Mouse (Mus musculus) lung, postnatal 10 days (tissue): ENCODE data around the gene Speer4f1.
"Not testable (repeated sequence)": the region's sequence is repeated elsewhere in the genome, so short reads cannot be mapped to it uniquely, and the experiment has no call there.

Source experiments
- DNase-seq: peaks from one replicate; pipeline ENCODE4 v3.0.0; 2021

The Speer4f1 gene

DNA sequence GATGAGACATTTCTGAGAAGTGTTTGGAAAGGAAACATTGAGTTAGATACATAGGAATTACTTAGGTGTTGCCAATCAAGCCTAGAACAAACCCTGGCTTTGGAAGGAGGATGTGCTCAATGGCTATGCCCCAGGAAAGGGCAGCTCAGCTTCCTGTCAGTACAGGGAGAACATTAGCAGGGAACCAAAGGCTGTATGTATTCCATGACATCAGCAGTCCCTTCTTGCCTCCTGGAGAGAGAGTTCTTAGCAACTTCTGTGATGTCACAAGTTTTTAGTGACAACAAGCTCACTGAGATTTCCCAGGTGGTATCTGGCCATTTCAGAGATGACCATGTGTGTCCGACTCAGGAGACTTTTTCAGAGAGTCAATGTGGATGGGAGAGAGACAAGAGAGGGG, at the start of gene Speer4f1:
Gene Speer4f1 (plus strand): TSS at position 301 of the 400 bp plus-strand sequence.
- not testable (repeated sequence) for DNase-seq

DNA sequence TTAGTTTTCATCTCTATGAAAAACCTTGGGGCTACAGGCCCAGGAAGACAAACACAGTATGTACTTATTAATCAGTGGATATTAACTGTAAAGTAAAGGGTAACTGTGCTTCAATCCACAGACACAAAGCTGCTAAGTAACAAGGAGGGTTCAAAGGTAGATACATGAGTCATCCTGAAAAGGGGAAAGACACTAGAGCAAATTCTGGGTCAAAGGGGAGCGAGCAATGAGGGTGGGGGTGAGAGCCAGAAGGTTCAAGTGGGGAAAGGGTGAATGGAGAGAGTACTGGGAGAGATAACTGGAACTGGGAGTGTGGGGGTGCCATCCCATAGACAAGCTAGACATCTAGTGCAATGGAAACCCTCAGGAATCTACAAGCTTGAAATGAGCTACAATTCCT, 49.0 kb upstream of the Speer4f1 start:
- DNase-seq: no peak

DNA sequence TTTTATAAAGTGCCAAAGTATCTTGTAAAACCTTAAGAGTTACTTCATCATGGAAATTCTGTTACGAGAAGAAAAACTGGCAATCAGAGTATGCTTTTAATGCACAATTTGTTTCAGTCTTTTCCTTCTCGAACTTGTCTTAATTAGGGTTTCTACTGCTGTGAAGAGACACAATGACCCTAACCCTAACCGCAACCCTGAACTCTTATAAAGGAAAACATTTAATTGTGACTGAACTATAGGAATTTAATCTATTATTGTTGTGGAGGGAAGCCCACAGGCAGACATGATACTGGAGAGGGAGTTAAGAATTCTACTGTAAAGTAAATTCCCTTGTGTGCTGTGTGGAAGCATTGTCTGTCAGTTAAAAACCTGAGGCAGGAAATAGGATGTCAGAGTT, 41.2 kb upstream of the Speer4f1 start:
- no peak for DNase-seq

DNA sequence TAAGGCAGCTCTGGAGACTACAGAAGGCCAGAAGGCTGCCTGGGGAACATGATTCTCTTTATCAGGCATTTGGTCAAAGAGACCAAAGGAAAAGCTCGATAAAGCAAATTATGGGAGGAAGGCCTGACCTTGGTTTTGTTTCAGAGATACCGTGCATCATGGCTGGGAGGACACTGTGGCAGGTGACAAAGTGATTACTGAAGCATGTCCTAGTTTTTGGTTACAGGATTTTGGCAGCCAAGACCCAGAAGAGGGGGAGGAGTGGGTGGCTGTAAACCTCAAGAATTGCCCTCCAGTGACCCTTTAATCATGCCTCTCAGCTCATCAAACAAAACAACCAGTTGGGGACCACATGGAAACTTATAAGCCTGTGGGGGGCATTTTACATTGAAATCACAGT, 39.7 kb upstream of the Speer4f1 start:
- no peak for DNase-seq

DNA sequence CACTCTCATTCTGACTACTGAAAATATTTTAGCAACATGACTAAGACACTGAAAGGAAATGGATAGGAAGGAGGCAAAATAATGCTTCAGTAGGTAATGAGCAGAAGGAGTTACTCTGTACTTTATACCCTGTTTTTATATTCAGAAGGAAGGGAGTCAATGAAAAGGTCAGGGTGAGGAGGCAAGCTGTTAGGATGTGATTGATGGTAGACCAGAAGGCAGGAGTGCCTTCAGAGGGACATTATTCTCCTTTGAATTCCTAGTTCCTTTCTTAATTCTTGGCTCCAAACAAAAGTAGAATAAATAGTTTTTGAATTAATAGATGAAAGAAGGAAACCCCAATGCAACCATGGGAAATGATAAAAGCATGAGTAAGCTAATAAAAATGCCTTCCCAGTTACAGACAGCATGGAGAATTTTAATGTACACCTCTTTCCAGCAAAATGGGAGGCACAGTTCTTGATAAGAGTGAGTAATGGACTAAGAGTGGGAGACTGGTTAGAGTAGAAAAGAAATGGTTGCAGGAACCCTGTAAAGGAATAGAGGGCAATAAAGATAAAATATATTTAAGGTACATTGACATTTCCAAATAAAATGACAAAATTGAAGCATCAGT, 36.3 kb upstream of the Speer4f1 start:
- DNase-seq: no peak

GRCm38 (mm10) chr5:17454059-17454458, 21.8 kb upstream of the Speer4f1 start:
- no peak for DNase-seq

- DNase-seq: no peak
Measured at GRCm38 (mm10) chr5:17454952-17455586, 20.8 kb upstream of the Speer4f1 start.

DNA sequence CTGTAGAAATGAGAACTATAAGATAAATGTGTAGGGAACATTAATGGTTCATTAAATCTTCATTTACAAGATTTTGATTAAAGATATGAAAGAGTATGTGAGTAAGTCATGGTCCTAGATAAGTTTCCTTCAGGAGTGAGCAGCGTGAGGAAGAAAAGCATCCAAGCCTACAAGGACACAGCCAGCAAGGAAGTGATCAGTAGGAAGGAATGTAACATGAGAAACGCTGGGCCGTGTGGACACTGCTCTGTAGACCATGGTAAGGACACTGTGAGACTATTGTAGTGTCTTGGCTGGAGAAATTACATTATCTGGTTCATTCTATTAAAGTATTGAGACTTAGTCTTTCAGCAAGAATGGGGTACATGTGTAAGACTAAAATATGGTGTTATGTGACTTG, 19.2 kb upstream of the Speer4f1 start:
- DNase-seq: no peak

DNA sequence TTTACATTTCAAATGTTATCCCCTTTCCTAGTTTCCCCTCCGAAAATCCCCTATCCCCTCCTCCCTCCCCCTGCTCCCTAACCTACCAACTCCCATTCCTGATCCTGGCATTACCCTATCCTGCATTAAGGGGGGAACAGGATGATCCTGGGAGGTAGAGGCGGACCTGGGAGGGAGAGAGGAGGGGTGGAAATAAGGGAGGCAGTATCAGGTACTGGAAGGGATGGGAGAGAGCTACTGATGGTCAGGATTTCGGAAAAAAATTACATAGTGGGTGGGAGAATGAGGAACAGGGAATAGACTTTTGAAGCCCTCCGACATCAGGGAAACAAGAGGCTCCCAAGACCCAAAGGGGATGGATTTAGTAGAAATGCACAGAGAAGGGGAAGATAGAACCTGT, 7.8 kb upstream of the Speer4f1 start:
- DNase-seq: not testable (repeated sequence)

DNA sequence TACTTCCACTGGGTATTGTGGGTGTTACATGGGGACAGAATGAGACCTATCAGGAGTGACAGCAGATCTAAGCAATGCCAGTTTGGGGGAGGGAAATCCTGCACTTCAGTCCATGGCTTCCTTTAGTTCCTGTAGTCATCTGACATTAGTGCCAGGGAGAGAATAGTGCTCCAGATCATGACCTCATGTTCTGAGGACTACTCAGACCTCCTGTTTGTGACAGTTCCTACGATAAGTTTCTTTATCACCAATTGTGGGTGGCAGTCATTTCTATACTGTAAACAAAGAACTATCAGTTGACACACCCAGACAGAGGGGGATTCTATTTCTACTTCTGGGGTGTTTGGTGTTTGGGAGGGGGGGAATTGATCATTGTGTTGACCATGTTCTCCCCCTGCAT, 578 bp downstream of the Speer4f1 start:
- no peak for DNase-seq

- DNase-seq: no peak
Measured at GRCm38 (mm10) chr5:17489894-17490293, 14.0 kb downstream of the Speer4f1 start.

DNA sequence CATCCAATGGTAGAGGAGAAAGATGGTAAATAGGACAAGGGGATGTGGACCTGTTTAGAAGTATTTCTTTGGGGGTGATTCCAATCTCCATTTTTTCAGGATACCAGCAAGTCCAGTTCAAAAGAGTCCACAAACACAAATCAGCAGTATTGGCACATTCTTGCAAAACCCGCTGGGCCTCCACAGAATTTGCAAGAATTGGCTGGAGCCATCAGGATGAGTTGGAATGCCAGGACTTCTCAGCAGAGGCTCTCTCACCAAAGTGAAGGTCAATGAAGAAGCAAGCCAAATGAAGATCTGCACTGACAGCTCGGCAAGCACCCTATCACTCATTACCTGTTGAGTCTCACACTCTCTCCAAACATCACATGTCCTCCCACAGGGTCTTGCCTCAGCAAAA, 19.7 kb downstream of the Speer4f1 start:
- no peak for DNase-seq

DNA sequence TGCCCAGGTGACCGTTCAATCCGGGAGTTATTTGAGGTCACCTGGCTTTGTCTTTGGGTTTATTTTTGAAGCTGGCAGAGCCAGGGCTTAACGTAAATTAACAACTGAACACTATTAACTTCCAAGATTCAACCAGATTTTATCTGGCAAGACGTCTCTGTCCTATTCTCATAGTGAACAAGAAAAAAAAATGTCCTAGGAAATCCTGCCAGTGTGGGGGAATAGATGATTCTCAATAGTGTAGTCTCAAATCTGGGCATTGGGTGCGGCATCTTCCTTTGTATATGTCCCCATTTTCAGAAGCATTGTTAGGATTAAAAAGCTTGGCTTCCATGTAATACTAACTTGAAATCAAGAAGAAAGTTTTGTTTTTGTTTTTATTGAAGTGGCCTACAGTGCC, 20.8 kb downstream of the Speer4f1 start:
- DNase-seq: peak; percentile 15

DNA sequence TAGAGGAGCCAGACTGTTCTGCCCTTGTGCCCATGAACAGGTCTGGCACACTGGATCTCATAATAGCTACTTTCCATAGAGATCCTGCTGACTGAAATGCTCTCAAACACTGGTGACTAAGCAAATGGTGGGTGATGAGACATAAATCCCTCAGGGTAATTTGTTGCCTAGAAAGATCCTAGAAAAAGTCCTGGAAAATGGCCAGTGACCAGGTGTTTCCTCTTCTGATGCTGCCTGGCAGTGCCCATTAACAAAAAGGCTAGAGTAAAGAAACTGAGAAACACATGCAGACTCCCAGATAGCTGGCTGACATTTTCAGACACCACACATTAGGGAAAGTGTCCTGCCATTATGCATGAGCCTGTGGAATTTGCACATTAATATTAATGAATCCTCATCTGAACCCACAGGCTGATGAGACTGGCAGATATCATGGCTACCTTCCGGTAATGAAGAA, 24.0 kb downstream of the Speer4f1 start:
- DNase-seq: no peak

DNA sequence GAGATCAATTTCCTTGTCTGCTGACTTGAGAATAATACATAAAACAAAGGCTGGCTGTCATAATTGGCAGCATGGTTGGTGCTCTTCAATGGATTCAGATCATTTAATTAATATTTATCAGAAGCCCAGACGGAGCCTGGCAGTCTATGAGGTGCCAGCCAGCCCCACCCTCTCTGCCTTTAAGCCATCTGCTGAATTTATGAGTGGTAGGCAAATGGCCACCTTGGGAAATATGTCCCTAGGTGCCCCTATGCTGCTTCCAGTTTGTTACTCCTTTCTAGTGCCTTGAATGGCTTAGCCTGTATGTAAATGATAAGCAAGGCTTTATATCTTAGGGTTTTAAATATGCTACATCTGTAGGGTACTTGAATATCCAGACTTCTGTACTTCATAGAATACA, 25.0 kb downstream of the Speer4f1 start:
- no peak for DNase-seq

DNA sequence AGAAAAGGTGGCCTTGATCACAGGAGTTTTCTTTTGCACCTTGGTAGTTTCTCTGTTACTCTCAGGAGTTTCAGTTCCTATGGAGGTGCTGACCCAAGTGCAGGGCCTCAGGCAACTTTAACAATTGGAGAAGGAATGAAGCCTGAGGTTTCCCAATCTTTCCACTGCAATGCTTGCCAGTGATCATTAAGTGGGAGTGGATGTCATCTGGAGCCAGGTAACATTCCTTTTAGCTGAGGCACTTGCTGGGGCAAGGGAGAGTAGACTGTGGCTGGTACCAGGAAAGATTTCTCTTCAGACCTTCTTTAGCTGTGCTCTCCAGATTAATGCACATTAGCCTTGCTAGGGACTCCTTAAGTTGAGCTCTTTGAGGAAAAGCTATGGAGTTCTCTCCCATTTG, 29.6 kb downstream of the Speer4f1 start:
- no peak for DNase-seq

GRCm38 (mm10) chr5:17508038-17508437, 32.1 kb downstream of the Speer4f1 start:
- no peak for DNase-seq
